Mouse (Mus musculus): Measurements from ENCODE around the gene Cc2d2a. TPM values are rescaled to one million over a fixed set of nuclear protein-coding genes. Genes with fewer than 3 reads are reported as not detected.

Gene Cc2d2a
- polyA plus RNA-seq, 2 experiments = 8.6 to 11.1 TPM

- 88% methylated on average over 3 of the region's 3 CpGs for WGBS
- Histone ChIP-seq H3K4me2 (replicated peaks; ENCODE audit: low read depth, low read length, severe bottlenecking) (no peak overlapping the region), H3K4me1 (ENCODE audit: control insufficient read depth, insufficient read depth, low read length) (no peaks in the 10 kb centered on the region), H3K27me3 (ENCODE audit: control insufficient read depth, insufficient read depth, low read length) (no peaks in the 10 kb centered on the region), H3K4me3 (replicated peaks; ENCODE audit: low read length) (no peak overlapping the region), H3K9ac (ENCODE audit: low read depth, low read length, severe bottlenecking) (no peak overlapping the region), H3K36me3 (ENCODE audit: control insufficient read depth, insufficient read depth, low read length) (peaks cover 54% of the 10 kb centered on the region), H3K27ac (replicated peaks; ENCODE audit: low read depth, low read length) (no peak overlapping the region), H3K9me3 (ENCODE audit: control insufficient read depth, low read length) (no peaks in the 10 kb centered on the region)
- TF ChIP-seq POLR2A (IDR thresholded peaks at IDR 0.05; ENCODE audit: borderline replicate concordance, extremely low read depth, insufficient read depth, insufficient read length) = no peak
- DNase-seq (ENCODE audit: low spot score) (no peak), ATAC-seq (ENCODE audit: low FRiP score, low read depth) (no peak)
These were observed 35.0 kb downstream of the Cc2d2a start for GRCm38 (mm10) chr5:43697133-43697532.

GRCm38 (mm10) chr5:43699240-43699639, 37.1 kb downstream of the Cc2d2a start:
- Histone ChIP-seq H3K4me2 (replicated peaks; ENCODE audit: low read depth, low read length, severe bottlenecking) (no peak overlapping the region), H3K9ac (ENCODE audit: low read depth, low read length, severe bottlenecking) (no peak overlapping the region), H3K4me1 (ENCODE audit: control insufficient read depth, insufficient read depth, low read length) (no peaks in the 10 kb centered on the region), H3K9me3 (ENCODE audit: control insufficient read depth, low read length) (no peaks in the 10 kb centered on the region), H3K4me3 (replicated peaks; ENCODE audit: low read length) (no peak overlapping the region), H3K36me3 (ENCODE audit: control insufficient read depth, insufficient read depth, low read length) (peaks cover 67% of the 10 kb centered on the region), H3K27ac (replicated peaks; ENCODE audit: low read depth, low read length) (no peak overlapping the region), H3K27me3 (ENCODE audit: control insufficient read depth, insufficient read depth, low read length) (no peaks in the 10 kb centered on the region)
- ATAC-seq (ENCODE audit: low FRiP score, low read depth) = no peak
- TF ChIP-seq POLR2A (IDR thresholded peaks at IDR 0.05; ENCODE audit: borderline replicate concordance, extremely low read depth, insufficient read depth, insufficient read length) = no peak
- DNase-seq (ENCODE audit: low spot score) = no peak

- TF ChIP-seq POLR2A (IDR thresholded peaks at IDR 0.05; ENCODE audit: borderline replicate concordance, extremely low read depth, insufficient read depth, insufficient read length) = no peak
- no peaks in the 10 kb centered on the region for H3K27me3 ChIP-seq (ENCODE audit: control insufficient read depth, insufficient read depth, low read length)
- WGBS = 68% methylated on average over 5 of the region's 5 CpGs
- ATAC-seq (ENCODE audit: low FRiP score, low read depth) = no peak
- no peak overlapping the region for H3K9ac ChIP-seq (ENCODE audit: low read depth, low read length, severe bottlenecking)
- H3K4me2 ChIP-seq (replicated peaks; ENCODE audit: low read depth, low read length, severe bottlenecking) = no peak overlapping the region
- peaks cover 55% of the 10 kb centered on the region for H3K36me3 ChIP-seq (ENCODE audit: control insufficient read depth, insufficient read depth, low read length)
- no peak overlapping the region for H3K4me3 ChIP-seq (replicated peaks; ENCODE audit: low read length)
- no peak for DNase-seq (ENCODE audit: low spot score)
- no peak overlapping the region for H3K27ac ChIP-seq (replicated peaks; ENCODE audit: low read depth, low read length)
- H3K4me1 ChIP-seq (ENCODE audit: control insufficient read depth, insufficient read depth, low read length) = no peaks in the 10 kb centered on the region
- no peaks in the 10 kb centered on the region for H3K9me3 ChIP-seq (ENCODE audit: control insufficient read depth, low read length)
These were observed 59.6 kb downstream of the Cc2d2a start for GRCm38 (mm10) chr5:43721538-43722451.

GRCm38 (mm10) chr5:43722452-43722783, 60.3 kb downstream of the Cc2d2a start:
- no peak for DNase-seq (ENCODE audit: low spot score)
- TF ChIP-seq POLR2A (IDR thresholded peaks at IDR 0.05; ENCODE audit: borderline replicate concordance, extremely low read depth, insufficient read depth, insufficient read length) = no peak
- Histone ChIP-seq H3K4me2 (replicated peaks; ENCODE audit: low read depth, low read length, severe bottlenecking) (no peak overlapping the region), H3K27ac (replicated peaks; ENCODE audit: low read depth, low read length) (no peak overlapping the region), H3K27me3 (ENCODE audit: control insufficient read depth, insufficient read depth, low read length) (no peaks in the 10 kb centered on the region), H3K9ac (ENCODE audit: low read depth, low read length, severe bottlenecking) (no peak overlapping the region), H3K36me3 (ENCODE audit: control insufficient read depth, insufficient read depth, low read length) (peaks cover 58% of the 10 kb centered on the region), H3K4me3 (replicated peaks; ENCODE audit: low read length) (no peak overlapping the region), H3K4me1 (ENCODE audit: control insufficient read depth, insufficient read depth, low read length) (no peaks in the 10 kb centered on the region), H3K9me3 (ENCODE audit: control insufficient read depth, low read length) (no peaks in the 10 kb centered on the region)
- WGBS = 96% methylated on average over 6 of the region's 6 CpGs
- no peak for ATAC-seq (ENCODE audit: low FRiP score, low read depth)

GRCm38 (mm10) chr5:43723830-43724229, 61.7 kb downstream of the Cc2d2a start:
- H3K4me2 ChIP-seq (replicated peaks; ENCODE audit: low read depth, low read length, severe bottlenecking) = no peak overlapping the region
- no peak overlapping the region for H3K9ac ChIP-seq (ENCODE audit: low read depth, low read length, severe bottlenecking)
- no peak overlapping the region for H3K27ac ChIP-seq (replicated peaks; ENCODE audit: low read depth, low read length)
- 88% methylated on average over 7 of the region's 7 CpGs for WGBS
- H3K4me1 ChIP-seq (ENCODE audit: control insufficient read depth, insufficient read depth, low read length) = no peaks in the 10 kb centered on the region
- no peak for ATAC-seq (ENCODE audit: low FRiP score, low read depth)
- DNase-seq (ENCODE audit: low spot score) = no peak
- TF ChIP-seq POLR2A (IDR thresholded peaks at IDR 0.05; ENCODE audit: borderline replicate concordance, extremely low read depth, insufficient read depth, insufficient read length) = no peak
- no peaks in the 10 kb centered on the region for H3K9me3 ChIP-seq (ENCODE audit: control insufficient read depth, low read length)
- H3K36me3 ChIP-seq (ENCODE audit: control insufficient read depth, insufficient read depth, low read length) = peaks cover 48% of the 10 kb centered on the region
- no peak overlapping the region for H3K4me3 ChIP-seq (replicated peaks; ENCODE audit: low read length)
- H3K27me3 ChIP-seq (ENCODE audit: control insufficient read depth, insufficient read depth, low read length) = no peaks in the 10 kb centered on the region
